Mouse (Mus musculus) adrenal gland, postnatal 0 days (tissue): ENCODE results near the gene Tecpr2. TPM values are rescaled to one million over a fixed set of nuclear protein-coding genes. Genes with fewer than 3 reads are reported as not detected.

Experiments
- polyA plus RNA-seq: library from polyadenylated mRNA; unstranded; fragments of >200 nt; fragmentation: Nextera tagmentation; extraction: Ambion mirVana; gene quantifications from 2 replicates; pipeline ENCODE4 v1.2.1, GENCODE M21; 2015

Gene Tecpr2
- 1.4 and 1.7 TPM in 2 replicates for polyA plus RNA-seq

DNA sequence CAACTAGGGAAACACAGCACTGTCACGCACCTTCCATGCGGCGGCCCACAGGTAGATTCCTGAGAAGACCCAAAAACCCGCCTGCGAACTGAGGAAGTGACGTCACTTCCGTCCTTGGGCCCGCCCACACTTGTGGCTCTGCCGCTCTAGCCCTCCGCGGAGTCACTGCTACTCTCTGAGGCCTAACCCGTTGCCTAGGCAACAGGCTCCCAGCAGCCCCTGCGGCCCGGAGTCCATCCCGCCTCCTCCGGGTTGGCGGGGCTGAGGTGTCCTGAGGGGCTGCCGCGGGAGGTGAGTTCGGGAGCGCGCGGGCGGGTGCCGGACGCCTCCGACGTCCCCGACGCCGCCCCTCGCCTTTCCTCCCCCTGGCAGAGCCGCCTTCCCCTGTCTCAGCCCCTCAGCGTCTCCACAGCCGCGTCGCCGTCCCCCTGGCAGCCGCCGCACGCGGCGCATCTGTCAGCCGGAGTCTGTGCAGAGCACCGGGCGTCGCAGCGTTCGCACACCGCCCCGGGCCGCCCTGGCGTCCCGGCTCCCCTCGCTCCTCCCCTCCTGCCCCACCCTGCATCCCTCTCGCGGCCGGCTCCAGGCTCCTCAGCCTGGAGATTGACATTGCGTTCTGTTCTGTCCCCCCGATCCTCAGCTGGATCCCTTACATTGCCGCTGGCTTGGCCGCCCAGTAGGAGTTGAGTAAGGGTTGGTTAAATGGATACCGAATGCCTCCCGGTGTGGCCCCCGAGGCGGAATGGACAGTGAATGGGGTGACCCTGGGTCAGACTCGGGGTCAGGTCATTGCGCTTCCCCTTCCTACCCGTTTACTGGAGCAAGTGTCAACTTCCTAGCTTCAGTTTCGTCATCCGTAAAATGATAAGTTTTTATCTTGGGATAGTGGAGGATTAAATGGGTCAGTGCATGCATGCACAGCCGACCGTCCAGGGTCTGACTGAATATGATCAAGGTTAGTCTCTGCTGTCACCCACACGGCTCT lies at the start of gene Tecpr2, which contains the start of gene Cinp:
TSS of gene Tecpr2 (plus strand) at position 229 of the 985 bp plus-strand sequence.
TSS of gene Cinp (minus strand) at position 110 of the 985 bp plus-strand sequence.

GRCm38 (mm10) chr12:110840348-110841198 lies 48.5 kb upstream of the Tecpr2 start, which contains the start of gene Mok:
Gene Mok, minus strand, starts transcription at chr12:110840939.

DNA sequence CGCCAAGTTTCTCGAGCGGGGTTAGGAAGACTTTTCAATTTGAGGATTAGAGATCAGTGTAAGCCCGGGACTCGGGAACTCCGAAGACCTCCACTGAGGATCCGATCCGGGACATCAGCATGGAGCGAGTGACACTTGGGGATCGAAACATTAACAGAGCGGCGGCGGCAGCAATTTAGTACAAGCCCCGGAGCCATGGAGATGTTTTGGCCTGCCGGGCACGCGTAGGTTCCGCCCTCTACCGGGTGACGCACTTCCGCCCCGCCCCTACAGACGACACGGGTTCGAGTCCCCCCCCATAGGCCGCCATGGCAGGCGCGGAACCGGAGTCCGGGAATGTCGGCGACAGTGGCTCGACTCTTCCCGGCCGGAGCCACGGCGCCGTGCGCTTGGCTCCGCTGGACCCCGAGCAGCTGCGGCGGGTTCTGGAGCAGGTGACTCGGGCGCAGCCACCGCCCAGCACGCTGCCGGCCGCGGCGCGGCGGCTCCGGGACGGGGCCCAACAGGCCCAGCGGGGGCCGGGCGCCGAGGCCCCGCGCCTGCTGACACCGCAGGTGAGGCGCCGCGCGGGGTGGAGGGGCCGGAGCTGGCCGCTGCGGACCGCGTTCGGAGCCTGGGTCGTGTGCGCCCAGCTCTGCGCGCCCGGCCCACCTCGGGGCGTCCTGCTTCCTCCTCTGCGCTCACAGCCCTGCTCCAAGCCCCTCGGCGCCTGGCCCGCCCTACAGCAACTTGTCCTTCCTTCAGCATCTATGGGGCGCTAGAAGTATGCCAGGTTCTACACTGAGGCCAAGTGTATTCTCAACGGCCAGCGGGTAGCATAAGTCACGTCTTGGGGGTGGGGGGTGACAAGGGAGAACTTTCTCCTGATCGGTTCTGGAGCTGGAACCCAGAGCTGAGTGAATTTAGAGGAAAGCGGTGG lies 38.8 kb upstream of the Tecpr2 start, which contains the start of gene Zfp839:
TSS of gene Zfp839 (plus strand) at position 244 of the 919 bp plus-strand sequence.

DNA sequence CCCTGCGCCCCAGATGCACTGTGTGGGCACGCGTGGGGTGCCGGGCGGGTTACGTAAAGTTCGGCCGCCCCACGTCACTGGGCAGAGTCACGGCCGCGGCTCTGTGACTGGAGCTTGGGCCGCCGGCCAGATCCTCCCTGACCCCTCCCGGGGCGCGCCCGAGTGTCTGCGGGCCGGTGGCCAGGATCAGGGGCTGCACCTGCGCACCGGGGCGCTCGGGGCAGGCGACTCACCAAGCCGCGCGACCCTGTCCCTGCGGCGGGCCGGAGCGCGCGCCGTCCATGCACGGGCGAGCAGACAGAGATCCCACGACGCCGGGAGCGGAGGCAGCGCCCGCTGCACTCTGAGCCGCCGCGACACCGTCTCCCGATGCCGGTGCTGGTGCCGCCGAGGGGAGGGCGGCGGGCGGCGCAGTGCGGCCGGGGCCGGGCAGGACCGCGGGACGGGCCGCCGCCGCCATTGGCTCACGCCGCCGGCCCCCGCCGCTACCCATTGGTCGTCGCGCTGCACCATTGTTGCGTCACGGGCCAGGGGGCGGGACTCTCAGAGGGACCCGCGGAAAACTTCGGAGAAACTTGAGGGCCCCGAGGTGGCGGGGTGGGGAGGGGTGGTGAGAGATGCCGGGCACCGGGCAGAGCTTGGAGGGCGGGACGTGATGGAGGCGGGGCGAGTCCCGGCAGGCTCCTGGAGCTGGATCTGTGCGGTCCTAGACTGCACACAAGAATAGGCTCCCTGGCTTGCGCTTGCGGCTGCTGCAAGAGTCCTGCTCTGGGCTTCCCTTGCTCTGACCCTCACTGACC lies 89.7 kb downstream of the Tecpr2 start, which contains the start of gene Ankrd9:
TSS of gene Ankrd9 (minus strand) at position 434 of the 800 bp plus-strand sequence.

Other genes with a start within 250 kb of the Tecpr2 start
- not detected in 2 replicates for gene 1700001K19Rik, start 206.6 kb upstream of the Tecpr2 start, polyA plus RNA-seq
- gene Hsp90aa1, start 186.5 kb upstream of the Tecpr2 start, polyA plus RNA-seq = 496 and 532 TPM in 2 replicates
- 12.2 and 16.8 TPM in 2 replicates for gene Wdr20, start 151.3 kb upstream of the Tecpr2 start, polyA plus RNA-seq
- gene Mok, start 48.3 kb upstream of the Tecpr2 start, polyA plus RNA-seq = 4.1 and 4.5 TPM in 2 replicates
- gene Zfp839, start 39.0 kb upstream of the Tecpr2 start, polyA plus RNA-seq = 3.7 and 5.5 TPM in 2 replicates
- gene Cinp, start 119 bp upstream of the Tecpr2 start, polyA plus RNA-seq = 58.1 and 64.6 TPM in 2 replicates
- gene Ankrd9, start 89.8 kb downstream of the Tecpr2 start, polyA plus RNA-seq = 6.4 and 9.0 TPM in 2 replicates
- gene Rcor1, start 150.1 kb downstream of the Tecpr2 start, polyA plus RNA-seq = 5.4 and 11.6 TPM in 2 replicates